Mouse (Mus musculus): ENCODE measurements around the gene Jarid2.

GRCm38 (mm10) chr13:44812381-44812780 lies 83.1 kb downstream of the Jarid2 start:
- no peak for TF ChIP-seq CTCF (IDR thresholded peaks at IDR 0.05; ENCODE audit: control insufficient read depth, insufficient read depth, insufficient replicate concordance, low read depth, low read length)
- TF ChIP-seq POLR2A (IDR thresholded peaks at IDR 0.05; ENCODE audit: control insufficient read depth, low read depth, low read length): no peak

Measured in testis, adult 2 months (tissue).